Mouse (Mus musculus) heart, embryonic 14.5 days (tissue): ENCODE data around the gene Olfr106-ps. TPM values are rescaled to one million over a fixed set of nuclear protein-coding genes. Genes with fewer than 3 reads are reported as not detected.

Source experiments
- ATAC-seq: fragments of 200-750 bp; cut with Nextera tagmentation; 2 replicates; pipeline ENCODE4 v1.8.0; 2017; ENCODE audit warnings: low read depth, moderate TSS enrichment; ENCODE audit not compliant: insufficient number of reproducible peaks, insufficient read depth, low FRiP score
- H3K27ac ChIP-seq, 2 experiments: fragments of 200-500 bp in 1 of 2; fragments of 300-500 bp in 1 of 2; sonication (generic) in 1 of 2; replicated peaks in 1 of 2; 2 replicates each; pipeline ENCODE4 v1.5.1; 2012 to 2014; ENCODE audit warnings: low read depth in 2 of 2, low read length in 2 of 2, control low read depth in 1 of 2, mild to moderate bottlenecking in 1 of 2, mixed read lengths in 1 of 2; ENCODE audit not compliant: control insufficient read depth in 1 of 2, insufficient read depth in 1 of 2
- H3K27me3 ChIP-seq: fragments of 300-500 bp; sonication (generic); 2 replicates; pipeline ENCODE4 v1.6.1; 2014; ENCODE audit warnings: mild to moderate bottlenecking, low read length, control low read depth; ENCODE audit not compliant: control insufficient read depth, insufficient read depth
- H3K36me3 ChIP-seq: fragments of 300-500 bp; sonication (generic); 2 replicates; pipeline ENCODE4 v1.6.1; 2014; ENCODE audit warnings: mild to moderate bottlenecking, control low read depth, low read length, mixed read lengths; ENCODE audit not compliant: control insufficient read depth, insufficient read depth
- H3K4me1 ChIP-seq, 2 experiments: fragments of 200-500 bp in 1 of 2; fragments of 300-500 bp in 1 of 2; sonication (generic) in 1 of 2; 2 replicates each; pipeline ENCODE4 v1.6.1; 2012 to 2014; ENCODE audit warnings: low read length in 2 of 2, control low read depth in 1 of 2, mixed read lengths in 1 of 2; ENCODE audit not compliant: control insufficient read depth in 2 of 2, insufficient read depth in 2 of 2
- H3K4me2 ChIP-seq: fragments of 300-500 bp; sonication (generic); 2 replicates; pipeline ENCODE4 v1.6.1; 2014; ENCODE audit warnings: mild to moderate bottlenecking, low read length
- H3K4me3 ChIP-seq, 2 experiments: fragments of 200-500 bp in 1 of 2; fragments of 300-500 bp in 1 of 2; sonication (generic) in 1 of 2; 2 replicates each; pipeline ENCODE4 v1.5.1; 2012 to 2014; ENCODE audit warnings: low read length in 2 of 2, mild to moderate bottlenecking in 2 of 2, control low read depth in 1 of 2, low read depth in 1 of 2, moderate library complexity in 1 of 2; ENCODE audit not compliant: control insufficient read depth in 1 of 2, insufficient read depth in 1 of 2
- H3K9ac ChIP-seq: fragments of 300-500 bp; sonication (generic); 2 replicates; pipeline ENCODE4 v1.6.1; 2014; ENCODE audit warnings: mild to moderate bottlenecking, low read length
- H3K9me3 ChIP-seq: fragments of 300-500 bp; sonication (generic); 2 replicates; pipeline ENCODE4 v1.6.1; 2016; ENCODE audit warnings: low read length, control low read depth; ENCODE audit not compliant: control insufficient read depth
- WGBS: fragments of 180-500 bp; shearing (Covaris S2); extraction: QIAGEN DNeasy Blood & Tissue Kit; methylation state at CpG from one replicate; pipeline ENCODE4 v1.1.7; 2014; 5-methylcytosine and 5-hydroxymethylcytosine counted together
- polyA plus RNA-seq: library from polyadenylated mRNA; unstranded; fragments of >200 nt; fragmentation: Nextera tagmentation; extraction: Ambion mirVana; gene quantifications from 2 replicates; pipeline ENCODE4 v1.2.1, GENCODE M21; 2014

The Olfr106-ps gene
- not detected in 2 replicates for polyA plus RNA-seq

DNA sequence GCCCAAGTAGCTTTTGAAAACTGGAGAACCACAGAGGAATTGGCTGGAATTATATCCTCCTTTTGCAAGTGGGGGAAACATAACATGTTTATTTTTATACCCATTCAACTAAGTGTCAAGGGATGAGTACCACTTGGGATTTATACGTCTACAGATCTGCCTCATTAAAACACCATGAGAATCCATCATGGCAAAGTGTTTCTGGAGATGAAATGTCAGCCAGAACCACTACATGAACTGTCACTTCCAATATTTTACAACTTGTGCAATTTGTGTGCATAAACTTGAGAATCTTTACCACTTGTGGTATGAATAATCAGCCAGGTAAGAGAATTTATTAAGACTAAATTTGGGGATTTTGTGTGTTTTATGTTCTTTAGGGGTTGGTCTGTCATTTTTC is at the start of gene Olfr106-ps:
Gene Olfr106-ps (plus strand): TSS at position 301 of the 400 bp plus-strand sequence.
- H3K9ac ChIP-seq: no peak within 1 kb of the TSS
- no peak within 1 kb of the TSS for H3K4me3 ChIP-seq
- ATAC-seq: no peak
- H3K9me3 ChIP-seq: no peaks in the 10 kb centered on the region
- no peaks in the 10 kb centered on the region for H3K27me3 ChIP-seq
- 56% methylated on average over 1 of the region's 1 CpGs for WGBS
- no peaks in the 10 kb centered on the region for H3K4me1 ChIP-seq
- no peak within 1 kb of the TSS for H3K4me2 ChIP-seq
- H3K27ac ChIP-seq: no peak within 1 kb of the TSS
- H3K36me3 ChIP-seq: no peaks in the 10 kb centered on the region

DNA sequence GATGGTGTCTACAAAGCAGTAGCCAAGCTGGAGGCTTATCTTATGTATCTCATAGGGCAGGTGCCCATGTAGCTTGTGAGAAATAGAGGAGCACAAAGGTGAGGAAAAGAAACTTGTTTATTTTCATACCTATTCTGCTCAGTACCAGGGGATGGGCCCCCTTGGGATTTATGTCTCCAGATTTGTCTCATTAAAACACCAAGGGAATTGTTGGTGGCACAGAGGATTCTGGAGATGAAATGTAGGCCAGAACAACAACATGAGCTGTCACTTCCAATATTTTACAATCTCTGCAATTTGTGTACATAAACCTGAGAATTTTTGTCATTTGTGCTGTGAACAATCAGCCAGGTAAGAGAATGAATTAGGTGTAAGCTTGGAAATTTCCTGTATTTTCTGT is 30.9 kb upstream of the Olfr106-ps start, which contains the start of gene Olfr104-ps:
Gene Olfr104-ps (plus strand): TSS at position 301 of the 400 bp plus-strand sequence.
- no peak for ATAC-seq

GRCm38 (mm10) chr17:37378733-37379132 is 11.5 kb upstream of the Olfr106-ps start, which contains the start of gene Olfr105-ps:
Gene Olfr105-ps, plus strand, starts transcription at chr17:37379033.
- no peak within 1 kb of the TSS for H3K27ac ChIP-seq
- H3K9ac ChIP-seq: no peak within 1 kb of the TSS
- no peaks in the 10 kb centered on the region for H3K4me1 ChIP-seq
- H3K9me3 ChIP-seq: no peaks in the 10 kb centered on the region
- no peak for ATAC-seq
- no peak within 1 kb of the TSS for H3K4me3 ChIP-seq
- no peaks in the 10 kb centered on the region for H3K36me3 ChIP-seq
- H3K4me2 ChIP-seq: no peak within 1 kb of the TSS
- H3K27me3 ChIP-seq: no peaks in the 10 kb centered on the region

More for the DNA sequence above, 30.9 kb upstream of the Olfr106-ps start, which contains the start of gene Olfr104-ps:
- H3K4me3 ChIP-seq: no peak within 1 kb of the TSS
- no peaks in the 10 kb centered on the region for H3K4me1 ChIP-seq
- H3K27me3 ChIP-seq: no peaks in the 10 kb centered on the region
- H3K36me3 ChIP-seq: no peaks in the 10 kb centered on the region
- H3K9me3 ChIP-seq: no peaks in the 10 kb centered on the region
- no peak within 1 kb of the TSS for H3K4me2 ChIP-seq
- no peak within 1 kb of the TSS for H3K9ac ChIP-seq
- H3K27ac ChIP-seq: no peak within 1 kb of the TSS

DNA sequence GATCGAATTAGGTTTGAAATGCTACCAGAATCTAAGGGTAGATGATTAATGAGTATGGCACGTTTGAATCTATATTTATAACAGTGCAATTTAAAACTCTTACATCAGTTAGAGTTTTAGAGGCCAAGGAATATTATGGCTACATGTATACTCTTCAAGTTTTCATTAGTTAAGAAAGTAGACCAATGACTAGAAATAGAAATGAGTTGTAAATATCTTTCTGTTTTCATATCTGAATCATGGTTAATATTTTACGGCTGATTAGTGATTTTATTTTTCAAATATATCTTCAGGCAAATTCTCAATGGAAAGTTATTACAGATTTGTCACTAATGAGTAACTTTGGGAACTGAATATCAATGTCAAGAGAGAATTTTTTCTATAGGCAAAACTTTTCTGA is 8.7 kb downstream of the Olfr106-ps start, which contains the start of gene Olfr107:
Gene Olfr107 (plus strand): TSS at position 301 of the 400 bp plus-strand sequence.
- Histone ChIP-seq H3K9me3 (no peaks in the 10 kb centered on the region), H3K4me3 (no peak within 1 kb of the TSS), H3K4me2 (no peak within 1 kb of the TSS), H3K9ac (no peak within 1 kb of the TSS), H3K4me1 (no peaks in the 10 kb centered on the region), H3K36me3 (no peaks in the 10 kb centered on the region), H3K27me3 (no peaks in the 10 kb centered on the region), H3K27ac (no peak within 1 kb of the TSS)
- 59% methylated on average over 3 of the region's 3 CpGs for WGBS
- ATAC-seq: no peak

- no peaks in the 10 kb centered on the region for H3K27me3 ChIP-seq
- H3K4me1 ChIP-seq: no peaks in the 10 kb centered on the region
- no peak overlapping the region for H3K4me2 ChIP-seq
- no peak for ATAC-seq
- no peaks in the 10 kb centered on the region for H3K9me3 ChIP-seq
- no peak overlapping the region for H3K9ac ChIP-seq
- H3K4me3 ChIP-seq: no peak overlapping the region
- H3K36me3 ChIP-seq: no peaks in the 10 kb centered on the region
- H3K27ac ChIP-seq: no peak overlapping the region
Measured at GRCm38 (mm10) chr17:37413380-37413779, 23.2 kb downstream of the Olfr106-ps start.

DNA sequence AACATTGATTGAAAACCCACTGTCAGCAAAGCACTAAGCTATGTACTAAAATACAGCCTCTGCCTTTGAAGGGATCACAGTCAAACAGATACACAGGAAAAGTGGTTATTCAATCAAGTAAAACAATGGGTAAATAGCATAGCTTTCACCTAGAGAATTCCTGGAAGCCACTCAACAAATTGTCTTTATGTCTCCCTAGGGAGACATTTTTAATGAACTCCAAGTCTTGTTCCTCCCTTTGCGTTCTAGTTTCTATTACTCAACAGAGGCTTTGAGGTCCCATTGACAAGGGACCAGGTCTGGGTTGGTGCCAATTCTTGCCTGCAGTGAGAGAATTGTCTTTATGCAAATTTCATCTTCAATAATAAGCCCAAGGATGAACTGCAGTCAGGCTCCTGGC is 55.0 kb downstream of the Olfr106-ps start, which contains the start of gene Olfr108:
Gene Olfr108 (plus strand): TSS at position 301 of the 400 bp plus-strand sequence.
- Histone ChIP-seq H3K36me3 (no peaks in the 10 kb centered on the region), H3K4me2 (no peak within 1 kb of the TSS), H3K27ac (no peak within 1 kb of the TSS), H3K27me3 (no peaks in the 10 kb centered on the region), H3K4me3 (no peak within 1 kb of the TSS), H3K9ac (no peak within 1 kb of the TSS), H3K9me3 (no peaks in the 10 kb centered on the region), H3K4me1 (no peaks in the 10 kb centered on the region)
- no peak for ATAC-seq
- WGBS: 89% methylated on average over 1 of the region's 1 CpGs

Other genes starting within 250 kb of the Olfr106-ps start
- gene Olfr93, start 228.9 kb upstream of the Olfr106-ps start, polyA plus RNA-seq: not detected in 2 replicates
- gene Ubd, start 196.5 kb upstream of the Olfr106-ps start, polyA plus RNA-seq: not detected in 2 replicates
- not detected in 2 replicates for gene Olfr94, start 189.4 kb upstream of the Olfr106-ps start, polyA plus RNA-seq
- gene Olfr95, start 177.3 kb upstream of the Olfr106-ps start, polyA plus RNA-seq: not detected in 2 replicates
- gene Olfr96, start 170.2 kb upstream of the Olfr106-ps start, polyA plus RNA-seq: not detected in 2 replicates
- gene Olfr97, start 153.1 kb upstream of the Olfr106-ps start, polyA plus RNA-seq: not detected in 2 replicates
- gene Olfr98, start 126.6 kb upstream of the Olfr106-ps start, polyA plus RNA-seq: not detected in 2 replicates
- gene H2-M3, start 120.2 kb upstream of the Olfr106-ps start, polyA plus RNA-seq: 1.1 and 2.1 TPM in 2 replicates
- not detected in 2 replicates for gene Olfr99, start 106.9 kb upstream of the Olfr106-ps start, polyA plus RNA-seq
- not detected in 2 replicates for gene Olfr101, start 86.1 kb upstream of the Olfr106-ps start, polyA plus RNA-seq
- not detected in 2 replicates for gene Olfr102, start 73.3 kb upstream of the Olfr106-ps start, polyA plus RNA-seq
- not detected in 2 replicates for gene Olfr103, start 50.7 kb upstream of the Olfr106-ps start, polyA plus RNA-seq
- not detected in 2 replicates for gene Olfr104-ps, start 30.8 kb upstream of the Olfr106-ps start, polyA plus RNA-seq
- gene Olfr105-ps, start 11.4 kb upstream of the Olfr106-ps start, polyA plus RNA-seq: not detected in 2 replicates
- gene Olfr107, start 8.8 kb downstream of the Olfr106-ps start, polyA plus RNA-seq: not detected in 2 replicates
- not detected in 2 replicates for gene Olfr108, start 55.1 kb downstream of the Olfr106-ps start, polyA plus RNA-seq
- gene Olfr109, start 68.5 kb downstream of the Olfr106-ps start, polyA plus RNA-seq: not detected in 2 replicates
- gene H2-M2, start 93.2 kb downstream of the Olfr106-ps start, polyA plus RNA-seq: not detected in 2 replicates
- not detected in 2 replicates for gene Olfr110, start 102.1 kb downstream of the Olfr106-ps start, polyA plus RNA-seq
- gene Olfr111, start 117.6 kb downstream of the Olfr106-ps start, polyA plus RNA-seq: 0.08 TPM in 1 of 2 replicates, not detected in the other
- not detected in 2 replicates for gene Olfr112, start 179.1 kb downstream of the Olfr106-ps start, polyA plus RNA-seq
- not detected in 2 replicates for gene Olfr113, start 187.3 kb downstream of the Olfr106-ps start, polyA plus RNA-seq
- gene Olfr114, start 202.3 kb downstream of the Olfr106-ps start, polyA plus RNA-seq: not detected in 2 replicates
- gene Olfr115, start 236.7 kb downstream of the Olfr106-ps start, polyA plus RNA-seq: not detected in 2 replicates
- not detected in 2 replicates for gene Olfr116, start 236.8 kb downstream of the Olfr106-ps start, polyA plus RNA-seq